Comparison of ENCODE assay signal across 9 mouse cellular contexts in genomic region chr3:96708684-96709064, GRCm38 (mm10). TPM values are rescaled to one million over a fixed set of nuclear protein-coding genes. Genes with fewer than 3 reads are reported as not detected.
A peak's percentile ranks its signal among the peaks of the same experiment; 100 is the strongest.
DNase-seq lines count a peak whose midpoint lies in the region; ATAC-seq and TF ChIP-seq lines count a peak whose summit lies in the region.
"Had no signal": no experiment of that assay in that cellular context is flagged by ENCODE, and none has a peak within 500 bp of the region (broad histone marks: within the 10 kb centered on the region; RNA-seq: fewer than 3 reads in every experiment).

No protein-coding gene starts in this region.

- peaks cover 7% of the 10 kb centered on the region for H3K4me1 ChIP-seq in forebrain, embryonic 13.5 days
- H3K4me1 ChIP-seq in intestine, postnatal 0 days (replicated peaks; ENCODE audit: control insufficient read depth, insufficient read depth, low read length), result peaks cover 4% of the 10 kb centered on the region; the same call in 1 of the 2 replicates
- peaks cover 6% of the 10 kb centered on the region; the same call in 1 of the 2 replicates for H3K4me1 ChIP-seq in midbrain, postnatal 0 days (ENCODE audit: insufficient read depth, low read length)

- peaks cover 12% of the 10 kb centered on the region for H3K27me3 ChIP-seq in forebrain, embryonic 13.5 days
- 0 out of 2 replicates have a peak, but pooled peaks cover 3% of the 10 kb centered on the region for H3K27me3 ChIP-seq in intestine, postnatal 0 days (replicated peaks; ENCODE audit: control insufficient read depth, insufficient read depth, low read length)
- H3K27me3 ChIP-seq in midbrain, postnatal 0 days (ENCODE audit: insufficient read depth, low read length), result no peaks in the 10 kb centered on the region

- DNase-seq in left cerebral cortex, adult 2 months (ENCODE audit: extremely low spot score in 1 of 2, low spot score in 2 of 2), result no peak
- no peak for DNase-seq in left cerebral cortex, postnatal 4 days
- no peak for DNase-seq in midbrain, postnatal 0 days (ENCODE audit: low spot score)
- no peak for DNase-seq in layer of hippocampus, postnatal 36 days
- DNase-seq in gastrocnemius, postnatal 14 days, result no peak
- no peak for DNase-seq in layer of hippocampus, adult 18-20 months (ENCODE audit: low spot score in 2 of 2)

- peak overlapping the region; percentile 63 for H3K4me3 ChIP-seq in left cerebral cortex, adult 2 months
- H3K4me3 ChIP-seq in forebrain, embryonic 13.5 days, result no peak overlapping the region
- no peak overlapping the region for H3K4me3 ChIP-seq in intestine, postnatal 0 days (ENCODE audit: low read depth, low read length)
- peak overlapping the region; percentile 47 for H3K4me3 ChIP-seq in midbrain, postnatal 0 days (ENCODE audit: low read depth, low read length)

- peak; percentile 14; the same call in 1 of the 2 replicates for ATAC-seq in forebrain, embryonic 13.5 days
- no peak for ATAC-seq in intestine, postnatal 0 days
- no peak for ATAC-seq in midbrain, postnatal 0 days (ENCODE audit: low FRiP score)

- H3K4me2 ChIP-seq in forebrain, embryonic 13.5 days, result peak overlapping the region; percentile 90; the same call in 1 of the 2 replicates
- peak overlapping the region; percentile 73 for H3K4me2 ChIP-seq in intestine, postnatal 0 days (replicated peaks; ENCODE audit: low read depth)
- peak overlapping the region; percentile 89 for H3K4me2 ChIP-seq in midbrain, postnatal 0 days (ENCODE audit: low read depth, low read length, poor library complexity, severe bottlenecking)

- no peak for TF ChIP-seq CTCF in left cerebral cortex, adult 2 months (IDR thresholded peaks at IDR 0.05)
- TF ChIP-seq CTCF in intestine, postnatal 0 days (IDR thresholded peaks at IDR 0.05; ENCODE audit: low read depth), result no peak
- no peak for TF ChIP-seq CTCF in midbrain, postnatal 0 days (IDR thresholded peaks at IDR 0.05)

- H3K9me3 ChIP-seq in forebrain, embryonic 13.5 days (replicated peaks), result no peaks in the 10 kb centered on the region
- H3K9me3 ChIP-seq in intestine, postnatal 0 days (ENCODE audit: control insufficient read depth), result no peaks in the 10 kb centered on the region
- H3K9me3 ChIP-seq in midbrain, postnatal 0 days (ENCODE audit: low read length), result no peaks in the 10 kb centered on the region
- H3K9me3 ChIP-seq: G1E had no signal

- H3K27ac ChIP-seq in left cerebral cortex, adult 2 months, result no peak overlapping the region
- no peak overlapping the region for H3K27ac ChIP-seq in forebrain, embryonic 13.5 days
- no peak overlapping the region for H3K27ac ChIP-seq in intestine, postnatal 0 days (ENCODE audit: low read depth, low read length)
- H3K27ac ChIP-seq in midbrain, postnatal 0 days (ENCODE audit: low read depth, low read length), result no peak overlapping the region

- H3K9ac ChIP-seq in forebrain, embryonic 13.5 days, result peak overlapping the region; percentile 76; the same call in 1 of the 2 replicates
- no peak overlapping the region for H3K9ac ChIP-seq in intestine, postnatal 0 days (ENCODE audit: low read depth, low read length)
- no peak overlapping the region for H3K9ac ChIP-seq in midbrain, postnatal 0 days (replicated peaks; ENCODE audit: low read length, poor library complexity, severe bottlenecking)

- H3K36me3 ChIP-seq in forebrain, embryonic 13.5 days (ENCODE audit: poor library complexity, severe bottlenecking), result peaks cover 56% of the 10 kb centered on the region
- H3K36me3 ChIP-seq in intestine, postnatal 0 days (ENCODE audit: control insufficient read depth, insufficient read depth), result peaks cover 50% of the 10 kb centered on the region
- peaks cover 49% of the 10 kb centered on the region for H3K36me3 ChIP-seq in midbrain, postnatal 0 days (ENCODE audit: insufficient read depth, low read length)

- intact Hi-C loops in left cerebral cortex, adult 2 months (cut with DNase I), result no loop called here
- intact Hi-C loops in left cerebral cortex, postnatal 4 days (cut with DNase I), result no loop called here
- intact Hi-C loops in gastrocnemius, postnatal 14 days (cut with DNase I; ENCODE audit: low total_unique reads), result loop anchor here (10.0 kb wide), 1 partner anchor 164 kb away; no protein-coding TSS in a partner anchor

- WGBS in forebrain, embryonic 13.5 days, result 45% methylated on average over 2 of the region's 2 CpGs
- WGBS in intestine, postnatal 0 days, result 57% methylated on average over 2 of the region's 2 CpGs
- 32% methylated on average over 2 of the region's 2 CpGs for WGBS in midbrain, postnatal 0 days

RNA-seq across cellular contexts. Expression of gene Nudt17, which starts 0.3 kb away (rescaled TPM):
- 10 to 100 TPM in 1 of 2 experiments, 1 to 10 TPM in 1; 8.7 to 10.4 TPM for total RNA-seq in left cerebral cortex, adult 2 months (2021)
- total RNA-seq in left cerebral cortex, postnatal 4 days (2021), result 1 to 10 TPM; 5.3 to 5.4 TPM
- 6.4 and 7.2 TPM in 2 replicates for polyA plus RNA-seq in forebrain, embryonic 13.5 days (2015; fragmentation: Nextera tagmentation; extraction: Ambion mirVana)
- polyA plus RNA-seq in intestine, postnatal 0 days (2015; fragmentation: Nextera tagmentation; extraction: Ambion mirVana), result 2.2 and 2.8 TPM in 2 replicates
- total RNA-seq in midbrain, postnatal 0 days (2014; rRNA removed), result 6.5 and 11.9 TPM in 2 replicates
- 18.5 and 20.6 TPM in 2 replicates for polyA plus RNA-seq in midbrain, postnatal 0 days (2015; fragmentation: Nextera tagmentation; extraction: Ambion mirVana)
- 10 to 100 TPM; 10.8 to 15.2 TPM for total RNA-seq in layer of hippocampus, postnatal 36 days (2021)
- under 1 TPM; 0.96 to 1.00 TPM for total RNA-seq in gastrocnemius, postnatal 14 days (2021)
- 10 to 100 TPM; 11.4 to 17.9 TPM for total RNA-seq in layer of hippocampus, adult 18-20 months (2021)

RNA-seq across cellular contexts. Expression of gene Pias3, which starts 12.5 kb away (rescaled TPM):
- total RNA-seq in left cerebral cortex, adult 2 months (2021), result 10 to 100 TPM; 23.6 to 30.3 TPM
- total RNA-seq in left cerebral cortex, postnatal 4 days (2021), result 10 to 100 TPM; 31.9 to 36.0 TPM
- polyA plus RNA-seq in forebrain, embryonic 13.5 days (2015; fragmentation: Nextera tagmentation; extraction: Ambion mirVana), result 28.8 and 31.0 TPM in 2 replicates
- polyA plus RNA-seq in intestine, postnatal 0 days (2015; fragmentation: Nextera tagmentation; extraction: Ambion mirVana), result 15.2 and 16.1 TPM in 2 replicates
- total RNA-seq in midbrain, postnatal 0 days (2014; rRNA removed), result 33.1 and 46.0 TPM in 2 replicates
- 44.2 and 49.7 TPM in 2 replicates for polyA plus RNA-seq in midbrain, postnatal 0 days (2015; fragmentation: Nextera tagmentation; extraction: Ambion mirVana)
- total RNA-seq in layer of hippocampus, postnatal 36 days (2021), result 10 to 100 TPM; 26.1 to 27.5 TPM
- 10 to 100 TPM; 10.4 to 12.1 TPM for total RNA-seq in gastrocnemius, postnatal 14 days (2021)
- total RNA-seq in layer of hippocampus, adult 18-20 months (2021), result 10 to 100 TPM; 28.9 to 31.5 TPM

RNA-seq across cellular contexts. Expression of gene Polr3c, which starts 18.8 kb away (rescaled TPM):
- 10 to 100 TPM; 22.7 to 25.3 TPM for total RNA-seq in left cerebral cortex, adult 2 months (2021)
- 10 to 100 TPM; 27.0 to 28.0 TPM for total RNA-seq in left cerebral cortex, postnatal 4 days (2021)
- 41.1 and 42.0 TPM in 2 replicates for polyA plus RNA-seq in forebrain, embryonic 13.5 days (2015; fragmentation: Nextera tagmentation; extraction: Ambion mirVana)
- 19.7 and 20.5 TPM in 2 replicates for polyA plus RNA-seq in intestine, postnatal 0 days (2015; fragmentation: Nextera tagmentation; extraction: Ambion mirVana)
- total RNA-seq in midbrain, postnatal 0 days (2014; rRNA removed), result 12.6 and 14.7 TPM in 2 replicates
- 26.4 and 30.7 TPM in 2 replicates for polyA plus RNA-seq in midbrain, postnatal 0 days (2015; fragmentation: Nextera tagmentation; extraction: Ambion mirVana)
- 10 to 100 TPM; 22.0 to 24.1 TPM for total RNA-seq in layer of hippocampus, postnatal 36 days (2021)
- 10 to 100 TPM; 16.0 to 18.7 TPM for total RNA-seq in gastrocnemius, postnatal 14 days (2021)
- total RNA-seq in layer of hippocampus, adult 18-20 months (2021), result 10 to 100 TPM; 20.7 to 22.5 TPM

RNA-seq across cellular contexts. Expression of gene Rnf115, which starts 18.8 kb away (rescaled TPM):
- total RNA-seq in left cerebral cortex, adult 2 months (2021), result 10 to 100 TPM; 58.3 to 61.9 TPM
- total RNA-seq in left cerebral cortex, postnatal 4 days (2021), result 10 to 100 TPM; 44.3 to 50.0 TPM
- 68.6 and 71.7 TPM in 2 replicates for polyA plus RNA-seq in forebrain, embryonic 13.5 days (2015; fragmentation: Nextera tagmentation; extraction: Ambion mirVana)
- polyA plus RNA-seq in intestine, postnatal 0 days (2015; fragmentation: Nextera tagmentation; extraction: Ambion mirVana), result 58.7 and 61.6 TPM in 2 replicates
- total RNA-seq in midbrain, postnatal 0 days (2014; rRNA removed), result 59.6 and 63.4 TPM in 2 replicates
- 71.8 and 76.5 TPM in 2 replicates for polyA plus RNA-seq in midbrain, postnatal 0 days (2015; fragmentation: Nextera tagmentation; extraction: Ambion mirVana)
- total RNA-seq in layer of hippocampus, postnatal 36 days (2021), result 10 to 100 TPM; 54.1 to 60.0 TPM
- total RNA-seq in gastrocnemius, postnatal 14 days (2021), result 10 to 100 TPM; 53.8 to 89.7 TPM
- 10 to 100 TPM; 61.6 to 62.0 TPM for total RNA-seq in layer of hippocampus, adult 18-20 months (2021)

RNA-seq across cellular contexts. Expression of gene Ankrd35, which starts 38.7 kb away (rescaled TPM):
- total RNA-seq in left cerebral cortex, adult 2 months (2021), result 1 to 10 TPM; 8.3 to 9.5 TPM
- total RNA-seq in left cerebral cortex, postnatal 4 days (2021), result 1 to 10 TPM; 6.0 to 7.0 TPM
- 0.57 and 2.3 TPM in 2 replicates for polyA plus RNA-seq in forebrain, embryonic 13.5 days (2015; fragmentation: Nextera tagmentation; extraction: Ambion mirVana)
- polyA plus RNA-seq in intestine, postnatal 0 days (2015; fragmentation: Nextera tagmentation; extraction: Ambion mirVana), result 0.22 and 0.29 TPM in 2 replicates
- 4.9 and 8.5 TPM in 2 replicates for total RNA-seq in midbrain, postnatal 0 days (2014; rRNA removed)
- 3.7 and 4.3 TPM in 2 replicates for polyA plus RNA-seq in midbrain, postnatal 0 days (2015; fragmentation: Nextera tagmentation; extraction: Ambion mirVana)
- 1 to 10 TPM; 4.3 to 5.1 TPM for total RNA-seq in layer of hippocampus, postnatal 36 days (2021)
- total RNA-seq in gastrocnemius, postnatal 14 days (2021), result 1 to 10 TPM; 1.0 to 2.3 TPM
- total RNA-seq in layer of hippocampus, adult 18-20 months (2021), result 1 to 10 TPM; 5.5 to 6.9 TPM
- total RNA-seq: G1E had no signal
- polyA plus RNA-seq: G1E had no signal

Comparison
In these comparisons a context has a peak if more than half of its experiments do, and no peak if none do; other contexts are left out.
1. H3K4me3 ChIP-seq: peak in left cerebral cortex, adult 2 months (single experiment) and midbrain, postnatal 0 days (single experiment); none in forebrain, embryonic 13.5 days (single experiment) and intestine, postnatal 0 days (single experiment).
2. Peak in every context shown above with its lines, with median percentiles within 50 percentile points of each other: H3K4me2 ChIP-seq.